Mouse (Mus musculus) cortical plate, adult 2 months (tissue): ENCODE data around the gene Il2rb.

Experiments used
- CTCF ChIP-seq: fragments of 200-500 bp; IDR thresholded peaks from 2 replicates; pipeline ENCODE4 v1.5.1; 2011; ENCODE audit warnings: mild to moderate bottlenecking, control low read depth, low read length; ENCODE audit not compliant: insufficient read depth; ENCODE audit errors: extremely low read depth
- POLR2A ChIP-seq: fragments of 200-500 bp; IDR thresholded peaks from 2 replicates; pipeline ENCODE4 v1.6.1; 2011; ENCODE audit warnings: mild to moderate bottlenecking, low read length, control low read depth; ENCODE audit not compliant: insufficient read depth; ENCODE audit errors: extremely low read depth

DNA sequence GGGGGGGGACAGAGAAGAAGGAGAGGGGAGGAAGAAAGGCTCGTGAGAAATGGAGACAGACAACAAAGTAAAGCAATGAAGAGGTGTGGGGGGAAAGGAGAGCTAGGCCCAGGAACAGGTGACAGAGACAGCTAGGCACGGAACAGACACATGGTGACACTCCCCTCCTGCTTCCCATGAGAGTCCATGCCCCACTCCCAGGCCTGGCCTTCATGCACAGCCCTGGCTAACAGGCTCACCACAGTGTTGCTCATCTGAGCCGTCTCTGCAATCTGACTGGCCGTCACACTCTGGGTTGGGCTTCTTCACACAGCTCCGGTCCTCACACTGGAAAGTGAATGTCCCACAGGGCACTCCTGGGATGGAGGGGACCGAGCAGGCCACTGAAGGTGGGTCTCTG is 51.2 kb downstream of the Il2rb start:
- TF ChIP-seq CTCF (no peak), POLR2A (no peak)
